Mouse (Mus musculus): ENCODE results near the gene 2900011O08Rik.

The 2900011O08Rik gene

DNA sequence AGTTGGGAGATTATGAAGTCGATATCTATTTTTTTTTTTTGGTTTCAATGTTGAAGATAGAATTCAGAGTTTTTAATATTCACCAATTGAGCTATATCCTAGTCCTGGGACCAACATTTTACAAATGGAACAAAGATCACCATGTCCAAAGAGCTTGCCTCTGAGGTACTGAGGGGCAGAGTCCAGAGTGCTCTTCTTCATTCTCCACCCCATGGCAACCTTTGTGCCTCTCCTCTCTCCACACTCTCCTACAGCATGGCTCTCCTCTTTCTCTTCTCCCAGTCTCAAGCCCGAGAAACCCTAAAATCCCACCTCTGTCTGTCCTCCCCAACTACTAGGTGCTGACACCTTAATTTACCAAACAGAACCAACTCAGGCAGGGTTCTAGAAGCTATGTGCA, 18.3 kb downstream of the 2900011O08Rik start:
- DNase-seq (ENCODE audit: low spot score in 2 of 2), result no peak

DNA sequence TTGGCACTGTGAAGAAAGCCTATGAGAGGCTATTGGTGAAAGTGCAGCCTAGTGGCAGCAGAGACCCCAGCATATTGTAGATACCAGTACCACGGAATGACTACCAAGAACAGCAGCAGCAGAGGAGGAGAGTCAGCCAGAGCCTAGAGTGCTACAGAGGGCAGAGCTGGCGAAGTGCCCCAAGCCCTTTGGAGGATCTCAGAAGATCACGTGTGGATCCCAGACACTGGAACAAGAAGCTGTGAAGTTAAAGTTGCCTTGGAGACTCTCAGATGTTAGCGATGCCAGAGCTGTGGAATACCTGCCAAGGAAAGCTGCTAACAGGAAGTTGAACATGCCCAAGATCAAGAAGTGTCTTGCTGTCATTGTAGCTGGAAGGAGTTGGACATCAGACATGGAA, 18.9 kb downstream of the 2900011O08Rik start:
- DNase-seq (ENCODE audit: low spot score in 2 of 2), result no peak

DNA sequence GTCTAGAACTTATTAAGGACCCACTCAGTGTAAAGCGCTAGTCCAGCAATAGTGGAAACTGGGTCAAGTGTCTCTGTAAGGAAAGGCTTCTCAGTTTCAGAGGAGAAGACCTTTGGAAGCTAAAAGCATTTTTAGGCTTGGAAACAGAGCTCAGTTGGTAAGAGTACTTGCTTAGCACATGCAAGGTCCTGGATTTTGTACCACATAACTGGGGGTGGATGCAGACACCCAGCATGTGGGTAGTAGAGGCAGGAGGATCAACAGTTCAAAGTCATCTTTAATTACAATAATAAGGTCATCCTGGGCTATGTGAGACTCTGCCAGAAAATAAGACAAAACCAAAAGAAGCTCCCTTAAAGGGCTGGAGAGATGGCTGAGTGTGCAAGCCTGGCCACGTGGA, 21.7 kb downstream of the 2900011O08Rik start:
- no peak for DNase-seq (ENCODE audit: low spot score in 2 of 2)

GRCm38 (mm10) chr16:14008708-14009107, 22.3 kb downstream of the 2900011O08Rik start:
- DNase-seq (ENCODE audit: low spot score in 2 of 2), result no peak

GRCm38 (mm10) chr16:14009966-14010365, 23.6 kb downstream of the 2900011O08Rik start:
- no peak for DNase-seq (ENCODE audit: low spot score in 2 of 2)

DNA sequence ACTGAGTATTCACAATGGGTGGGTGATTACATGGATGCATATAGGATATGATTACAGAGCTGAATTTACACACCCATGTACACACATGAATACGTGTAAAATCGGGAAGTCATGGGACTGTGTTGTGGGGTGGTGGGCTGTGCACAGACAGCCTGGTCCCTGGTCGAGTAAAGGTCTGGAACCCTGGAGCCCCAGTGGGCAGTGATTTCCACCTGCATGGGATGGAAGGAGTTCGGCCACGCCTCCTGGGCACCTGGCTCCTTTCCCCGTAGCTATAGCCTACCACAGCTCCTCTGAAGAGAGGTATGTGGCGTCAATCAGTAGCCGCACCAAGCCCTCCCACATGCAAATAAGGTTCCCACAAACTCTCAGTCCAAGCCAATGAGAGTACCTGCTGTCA, 30.9 kb downstream of the 2900011O08Rik start:
- DNase-seq (ENCODE audit: low spot score in 2 of 2), result no peak

DNA sequence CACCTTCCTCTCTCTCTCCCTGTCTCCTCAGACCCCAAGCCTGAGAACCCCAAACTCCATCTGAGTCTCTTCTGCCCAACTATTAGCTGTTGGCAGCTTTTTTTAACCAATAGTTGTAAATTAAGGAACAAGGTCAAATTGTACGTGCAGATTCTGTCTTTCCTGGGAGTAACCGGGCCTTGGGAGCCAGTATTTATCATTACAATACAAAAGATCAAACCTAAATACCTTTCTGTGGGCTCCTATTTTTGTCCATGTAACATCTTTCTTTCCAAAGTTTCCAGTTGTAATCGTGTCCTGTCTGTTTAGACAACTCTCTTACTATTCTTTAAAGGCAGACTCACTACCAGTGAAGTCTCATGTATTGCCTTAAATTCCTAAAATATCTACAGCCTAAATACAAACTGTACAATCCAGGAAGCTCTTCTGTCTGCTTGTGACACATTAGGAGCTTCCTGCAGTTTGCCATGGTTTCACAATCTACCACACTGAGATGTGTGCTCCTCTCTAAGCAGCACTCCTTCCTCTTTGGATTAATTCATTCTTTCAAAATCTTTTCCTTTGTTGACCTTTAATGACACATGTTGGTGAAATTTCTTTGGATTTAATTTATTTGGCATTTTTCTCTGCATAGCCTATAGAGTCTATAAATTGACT, 34.9 kb downstream of the 2900011O08Rik start:
- no peak for DNase-seq (ENCODE audit: low spot score in 2 of 2)

- DNase-seq (ENCODE audit: low spot score in 2 of 2), result no peak
Measured at GRCm38 (mm10) chr16:14025091-14025990, 38.9 kb downstream of the 2900011O08Rik start.

- no peak for DNase-seq (ENCODE audit: low spot score in 2 of 2)
Measured at GRCm38 (mm10) chr16:14029072-14029471, 42.7 kb downstream of the 2900011O08Rik start.

DNA sequence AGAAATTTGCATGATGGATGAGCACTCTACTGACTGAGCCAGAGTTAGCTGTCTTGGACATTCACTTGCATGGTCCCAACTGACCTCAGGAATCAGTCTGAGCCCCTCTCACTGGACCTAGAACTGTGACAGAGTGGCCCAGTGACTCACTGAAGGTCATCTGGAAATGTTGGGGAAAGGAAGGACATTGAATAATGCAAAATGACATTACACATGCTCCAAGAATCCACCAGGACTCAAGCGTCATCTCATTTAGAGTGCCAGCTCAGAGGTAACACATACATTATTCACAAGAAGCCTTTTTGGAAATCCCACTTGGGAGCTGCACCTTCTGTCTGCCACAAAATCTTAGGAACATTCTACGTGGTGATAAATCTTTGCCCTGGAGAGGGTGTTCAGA, 43.4 kb downstream of the 2900011O08Rik start:
- no peak for DNase-seq (ENCODE audit: low spot score in 2 of 2)

GRCm38 (mm10) chr16:14030650-14031049, 44.2 kb downstream of the 2900011O08Rik start:
- no peak for DNase-seq (ENCODE audit: low spot score in 2 of 2)

DNA sequence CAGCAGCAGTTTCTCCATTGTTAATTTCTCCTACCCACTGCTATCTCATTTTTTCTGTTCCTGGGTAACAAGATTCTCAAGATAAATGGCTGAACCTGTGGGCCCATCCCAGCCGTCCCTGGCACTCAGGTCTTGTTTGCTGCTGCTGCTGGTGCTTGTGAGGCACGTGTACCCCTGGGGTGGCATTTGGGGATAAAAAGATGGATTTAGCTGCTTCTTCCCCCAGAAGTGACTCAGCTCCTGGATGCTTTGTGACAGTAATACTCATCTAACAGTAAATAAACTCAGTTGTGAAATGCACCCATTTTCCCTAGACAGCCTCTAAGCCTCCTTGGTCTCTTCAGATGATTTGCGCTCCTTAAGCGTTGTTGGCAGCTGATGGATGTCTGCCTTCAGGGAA, 46.7 kb downstream of the 2900011O08Rik start:
- DNase-seq (ENCODE audit: low spot score in 2 of 2), result no peak

DNA sequence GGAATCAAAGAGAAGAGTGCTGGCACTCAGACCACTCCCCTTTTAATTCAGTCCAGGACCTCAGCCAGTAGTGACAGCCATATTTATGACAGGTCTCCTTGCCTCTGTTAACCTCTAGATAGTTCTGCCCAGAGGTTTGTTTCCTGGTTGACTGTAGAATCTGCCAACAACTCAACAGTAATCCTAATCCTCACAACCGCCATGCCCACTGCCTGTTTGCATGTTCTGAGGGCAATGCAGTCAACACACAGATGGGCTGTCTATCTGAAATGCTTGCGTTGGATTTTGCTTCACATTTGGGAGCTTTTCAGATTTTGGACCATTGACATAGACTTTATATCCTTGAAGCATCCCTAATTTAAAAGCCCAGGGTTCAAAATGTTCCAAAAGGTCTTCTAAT, 56.0 kb downstream of the 2900011O08Rik start:
- DNase-seq (ENCODE audit: low spot score in 2 of 2), result no peak

- DNase-seq (ENCODE audit: low spot score in 2 of 2), result no peak
Measured at GRCm38 (mm10) chr16:14044695-14045094, 58.3 kb downstream of the 2900011O08Rik start.

- no peak for DNase-seq (ENCODE audit: low spot score in 2 of 2)
Measured at GRCm38 (mm10) chr16:14046224-14046756, 59.9 kb downstream of the 2900011O08Rik start.

GRCm38 (mm10) chr16:14052221-14052620, 65.8 kb downstream of the 2900011O08Rik start:
- no peak for DNase-seq (ENCODE audit: low spot score in 2 of 2)

GRCm38 (mm10) chr16:14053116-14053515, 66.7 kb downstream of the 2900011O08Rik start:
- DNase-seq (ENCODE audit: low spot score in 2 of 2), result no peak

- DNase-seq (ENCODE audit: low spot score in 2 of 2), result no peak
Measured at GRCm38 (mm10) chr16:14055271-14055670, 68.9 kb downstream of the 2900011O08Rik start.

- no peak for DNase-seq (ENCODE audit: low spot score in 2 of 2)
Measured at GRCm38 (mm10) chr16:14056734-14057133, 70.3 kb downstream of the 2900011O08Rik start.

DNA sequence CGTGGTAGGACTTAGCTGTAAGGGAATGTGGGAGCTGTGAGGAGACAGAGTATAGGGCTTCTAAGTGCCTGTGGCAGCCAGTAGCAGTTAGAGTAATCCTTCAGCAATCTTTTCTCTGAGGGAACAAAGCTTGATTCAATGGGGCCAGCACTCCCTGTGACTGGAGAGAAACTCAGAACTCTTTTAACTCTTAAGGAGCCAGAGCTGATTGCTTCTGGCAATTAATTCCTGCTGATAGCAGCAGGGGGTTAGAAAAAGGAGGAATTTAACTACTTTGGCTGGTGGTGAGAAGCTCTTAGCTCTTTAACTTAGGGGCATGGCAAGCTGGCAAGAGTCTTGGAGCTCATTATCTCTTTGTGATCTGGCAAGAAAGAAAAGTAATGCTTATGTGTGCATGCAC, 72.1 kb downstream of the 2900011O08Rik start:
- no peak for DNase-seq (ENCODE audit: low spot score in 2 of 2)

DNA sequence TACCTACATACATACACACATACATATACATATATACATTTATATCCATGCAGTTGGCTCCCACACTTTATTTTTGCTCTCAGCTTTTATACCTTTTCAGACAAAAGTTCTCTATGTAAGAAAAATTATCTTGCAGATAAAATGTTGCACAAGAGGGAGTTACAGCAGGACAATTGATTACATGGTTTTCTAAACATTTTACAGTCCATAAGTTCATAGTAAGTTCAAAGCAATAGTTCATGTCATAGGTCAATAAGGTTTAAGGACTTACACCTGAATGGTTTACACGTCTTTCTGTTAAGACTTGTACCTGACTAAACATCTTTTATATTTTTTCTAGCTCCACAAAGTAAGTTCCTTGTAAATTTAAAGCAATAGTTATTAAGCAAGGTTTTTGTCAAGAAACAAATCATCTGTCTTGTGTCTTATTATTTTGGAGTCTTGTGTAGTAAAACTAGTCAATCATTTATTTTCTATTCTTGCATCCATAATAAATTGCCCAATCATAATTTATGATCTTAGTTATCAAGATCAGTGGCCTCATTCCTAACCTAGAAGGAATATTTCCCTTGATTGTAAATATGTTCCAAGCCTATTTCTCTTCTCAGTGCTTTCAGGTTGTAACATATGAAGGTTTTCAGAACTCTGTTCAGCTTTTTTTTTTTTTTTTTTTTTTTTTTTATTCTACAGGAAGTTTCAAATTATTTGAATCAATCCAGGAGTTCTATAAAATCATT, 72.9 kb downstream of the 2900011O08Rik start:
- no peak for DNase-seq (ENCODE audit: low spot score in 2 of 2)

- no peak for DNase-seq (ENCODE audit: low spot score in 2 of 2)
Measured at GRCm38 (mm10) chr16:14059869-14060268, 73.5 kb downstream of the 2900011O08Rik start.

Measured in urinary bladder, adult 18-20 months (tissue).